Mouse (Mus musculus) midbrain, embryonic 13.5 days (tissue): Measurements from ENCODE around the gene Trmt1. TPM values are rescaled to one million over a fixed set of nuclear protein-coding genes. Genes with fewer than 3 reads are reported as not detected.
A peak's percentile ranks its signal among the peaks of the same experiment; 100 is the strongest.

ENCODE experiments used
- ATAC-seq: fragments of 200-750 bp; cut with Nextera tagmentation; 2 replicates; pipeline ENCODE4 v1.8.0; 2017; ENCODE audit warnings: mild to moderate bottlenecking, moderate TSS enrichment, moderate library complexity
- H3K27ac ChIP-seq: fragments of 300-500 bp; sonication (generic); 2 replicates; pipeline ENCODE4 v1.5.1; 2015; ENCODE audit warnings: inconsistent platforms, mild to moderate bottlenecking, moderate library complexity
- H3K27me3 ChIP-seq: fragments of 300-500 bp; sonication (generic); 2 replicates; pipeline ENCODE4 v1.6.1; 2015; ENCODE audit warnings: mild to moderate bottlenecking, inconsistent platforms
- H3K36me3 ChIP-seq: fragments of 300-500 bp; sonication (generic); 2 replicates; pipeline ENCODE4 v1.6.1; 2015; ENCODE audit warnings: mild to moderate bottlenecking, inconsistent platforms
- H3K4me1 ChIP-seq: fragments of 300-500 bp; sonication (generic); replicated peaks from 2 replicates; pipeline ENCODE4 v1.6.1; 2015; ENCODE audit warnings: inconsistent platforms
- H3K4me2 ChIP-seq: fragments of 300-500 bp; sonication (generic); replicated peaks from 2 replicates; pipeline ENCODE4 v1.6.1; 2015; ENCODE audit warnings: moderate library complexity, mild to moderate bottlenecking, inconsistent platforms
- H3K4me3 ChIP-seq: fragments of 300-500 bp; sonication (generic); replicated peaks from 2 replicates; pipeline ENCODE4 v1.5.1; 2015; ENCODE audit warnings: mild to moderate bottlenecking, inconsistent platforms
- H3K9ac ChIP-seq: fragments of 300-500 bp; sonication (generic); replicated peaks from 2 replicates; pipeline ENCODE4 v1.6.1; 2015; ENCODE audit warnings: mild to moderate bottlenecking, inconsistent platforms
- H3K9me3 ChIP-seq: fragments of 300-500 bp; sonication (generic); 2 replicates; pipeline ENCODE4 v1.6.1; 2016; ENCODE audit warnings: mild to moderate bottlenecking, inconsistent platforms
- WGBS: fragments of 180-500 bp; shearing (Covaris S2); methylation state at CpG from one replicate; pipeline ENCODE4 v1.1.7; 2015; 5-methylcytosine and 5-hydroxymethylcytosine counted together
- polyA plus RNA-seq: library from polyadenylated mRNA; unstranded; fragments of >200 nt; fragmentation: Nextera tagmentation; extraction: Ambion mirVana; gene quantifications from 2 replicates; pipeline ENCODE4 v1.2.1, GENCODE M21; 2015

Gene Trmt1
- polyA plus RNA-seq, 1 experiment from 2014 or later = 50.1 TPM

DNA sequence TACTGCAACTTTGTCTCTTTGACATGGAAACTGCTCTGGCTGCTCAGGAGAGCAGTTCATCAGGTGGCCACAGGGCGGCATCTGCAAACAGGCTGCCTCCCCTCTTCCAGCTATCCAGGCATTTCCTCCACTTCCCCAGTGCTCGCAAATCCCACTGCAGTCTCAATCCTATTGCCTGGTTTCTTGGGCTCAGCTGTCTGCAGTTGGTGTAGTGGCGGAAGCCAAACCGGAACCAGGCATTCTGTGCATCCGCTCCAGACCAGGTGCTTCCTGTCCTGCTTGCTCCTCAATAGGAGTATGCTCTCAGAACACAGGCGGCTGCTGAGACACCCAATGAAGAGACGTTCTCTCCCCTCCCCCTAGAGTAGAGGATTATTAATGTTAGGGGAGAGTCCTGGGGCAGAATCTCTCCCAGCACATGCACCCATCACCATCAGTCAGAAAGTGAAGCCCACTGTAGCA is 13.8 kb downstream of the Trmt1 start:
- ATAC-seq = no peak
- H3K36me3 ChIP-seq = peaks cover 53% of the 10 kb centered on the region
- 57% methylated on average over 7 of the region's 7 CpGs for WGBS
- H3K9me3 ChIP-seq = no peaks in the 10 kb centered on the region
- H3K4me1 ChIP-seq = peaks cover 8% of the 10 kb centered on the region
- H3K27me3 ChIP-seq = peaks cover 50% of the 10 kb centered on the region
- peak overlapping the region; percentile 14; the same call in 1 of the 2 replicates for H3K27ac ChIP-seq
- no peak overlapping the region for H3K4me2 ChIP-seq
- no peak overlapping the region for H3K4me3 ChIP-seq
- H3K9ac ChIP-seq = no peak overlapping the region

DNA sequence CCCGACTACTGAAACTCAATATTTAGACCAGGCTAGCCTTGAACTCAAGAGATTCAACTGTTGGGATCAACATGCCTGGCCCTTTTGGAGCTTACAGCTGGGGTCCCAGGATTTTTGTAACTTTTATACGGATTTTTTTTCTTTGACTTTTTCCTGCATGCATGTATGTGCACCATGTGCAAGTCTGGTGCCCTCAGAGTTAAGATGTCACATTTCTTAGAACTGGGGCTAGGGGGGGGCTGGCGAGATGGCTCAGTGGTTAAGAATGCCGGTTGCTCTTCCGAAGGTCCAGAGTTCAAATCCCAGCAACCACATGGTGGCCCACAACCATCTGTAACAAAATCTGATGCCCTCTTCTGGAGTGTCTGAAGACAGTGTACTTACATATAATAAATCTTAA is 14.4 kb downstream of the Trmt1 start:
- ATAC-seq = no peak
- WGBS = 86% methylated on average over 5 of the region's 5 CpGs
- peaks cover 14% of the 10 kb centered on the region for H3K4me1 ChIP-seq
- no peak overlapping the region for H3K4me2 ChIP-seq
- no peak overlapping the region for H3K9ac ChIP-seq
- H3K4me3 ChIP-seq = no peak overlapping the region
- H3K36me3 ChIP-seq = peaks cover 47% of the 10 kb centered on the region
- H3K27me3 ChIP-seq = peaks cover 56% of the 10 kb centered on the region
- no peak overlapping the region; the same call in 1 of the 2 replicates for H3K27ac ChIP-seq
- no peaks in the 10 kb centered on the region for H3K9me3 ChIP-seq

DNA sequence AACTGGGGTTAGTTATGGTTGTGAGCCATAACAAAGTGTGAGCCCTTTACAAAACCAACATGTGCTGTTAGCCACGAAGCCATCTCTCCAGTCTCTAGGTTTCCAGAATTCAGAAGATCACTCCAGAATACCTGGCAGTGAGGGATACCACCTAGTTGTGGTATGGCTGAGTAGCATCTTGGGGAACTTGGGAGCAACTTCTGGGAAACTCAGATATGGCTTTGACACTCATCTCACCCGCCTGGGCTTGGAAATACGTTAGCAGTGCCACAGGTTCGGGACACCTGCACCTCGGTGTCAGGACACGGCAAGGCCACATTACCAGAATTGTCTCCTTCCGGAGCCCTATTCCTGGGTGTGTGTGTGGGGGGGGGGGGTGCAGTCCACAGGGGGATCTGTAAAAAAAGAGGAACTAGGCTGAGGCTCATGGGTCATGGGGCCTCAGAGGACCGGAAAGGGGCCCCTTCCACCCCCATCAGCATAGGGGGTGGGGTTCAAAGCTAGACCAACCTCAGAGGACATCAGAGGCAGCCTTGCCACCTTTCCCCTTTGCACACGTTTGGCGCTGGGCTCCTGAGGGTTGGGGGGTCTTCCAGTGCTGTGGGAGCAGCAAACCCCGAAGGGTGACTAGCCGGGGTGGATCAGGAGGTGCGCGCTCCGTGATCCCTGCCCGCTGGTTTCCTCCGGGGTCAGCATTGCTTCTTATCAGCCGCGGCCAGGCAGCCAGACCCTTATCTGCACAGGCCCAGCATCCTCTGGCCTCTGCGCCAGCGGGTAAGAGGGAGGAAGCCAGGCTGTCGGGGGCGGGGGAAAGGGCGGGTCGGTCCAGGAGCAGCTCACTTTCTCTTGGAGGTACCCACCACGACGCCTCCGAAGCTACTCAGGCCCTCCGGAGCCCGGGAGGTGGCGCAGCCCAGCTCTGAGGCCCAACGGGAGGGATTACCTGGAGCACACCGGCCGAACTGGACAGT is 15.1 kb downstream of the Trmt1 start, which contains the start of gene Lyl1:
Gene Lyl1, plus strand, starts transcription at position 517 of the 971 bp plus-strand sequence.
- Histone ChIP-seq H3K27ac (peak within 1 kb of the TSS; percentile 14), H3K9ac (no peak within 1 kb of the TSS), H3K9me3 (no peaks in the 10 kb centered on the region), H3K27me3 (peaks cover 59% of the 10 kb centered on the region), H3K36me3 (peaks cover 41% of the 10 kb centered on the region), H3K4me2 (0 out of 2 replicates have a peak within 1 kb of the TSS, but pooled peaks have one; percentile 10), H3K4me1 (peaks cover 17% of the 10 kb centered on the region), H3K4me3 (peak within 1 kb of the TSS; percentile 14; the same call in 1 of the 2 replicates)
- 14% methylated on average over 34 of the region's 34 CpGs for WGBS
- ATAC-seq = peak; percentile 49

DNA sequence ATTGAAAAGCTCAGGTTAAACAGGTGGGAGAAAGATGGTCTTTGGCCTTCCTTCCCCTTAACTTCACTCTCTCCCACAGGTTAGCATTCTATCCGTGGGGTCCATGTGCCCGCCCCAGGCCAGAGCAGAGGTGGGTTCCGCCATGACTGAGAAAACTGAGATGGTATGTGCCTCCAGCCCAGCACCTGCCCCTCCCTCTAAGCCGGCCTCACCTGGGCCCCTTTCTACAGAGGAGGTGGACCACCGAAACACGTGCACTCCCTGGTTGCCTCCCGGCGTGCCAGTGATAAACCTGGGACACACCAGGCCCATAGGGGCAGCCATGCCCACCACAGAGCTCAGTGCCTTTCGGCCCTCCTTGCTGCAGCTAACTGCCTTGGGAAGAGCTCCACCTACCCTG is 16.5 kb downstream of the Trmt1 start:
- no peak for ATAC-seq
- Histone ChIP-seq H3K4me2 (0 out of 2 replicates have a peak overlapping the region, but pooled peaks have one; percentile 10), H3K4me3 (no peak overlapping the region), H3K27ac (no peak overlapping the region), H3K36me3 (peaks cover 28% of the 10 kb centered on the region), H3K27me3 (peaks cover 71% of the 10 kb centered on the region), H3K4me1 (peaks cover 29% of the 10 kb centered on the region), H3K9ac (no peak overlapping the region), H3K9me3 (no peaks in the 10 kb centered on the region)
- WGBS = 74% methylated on average over 9 of the region's 9 CpGs

DNA sequence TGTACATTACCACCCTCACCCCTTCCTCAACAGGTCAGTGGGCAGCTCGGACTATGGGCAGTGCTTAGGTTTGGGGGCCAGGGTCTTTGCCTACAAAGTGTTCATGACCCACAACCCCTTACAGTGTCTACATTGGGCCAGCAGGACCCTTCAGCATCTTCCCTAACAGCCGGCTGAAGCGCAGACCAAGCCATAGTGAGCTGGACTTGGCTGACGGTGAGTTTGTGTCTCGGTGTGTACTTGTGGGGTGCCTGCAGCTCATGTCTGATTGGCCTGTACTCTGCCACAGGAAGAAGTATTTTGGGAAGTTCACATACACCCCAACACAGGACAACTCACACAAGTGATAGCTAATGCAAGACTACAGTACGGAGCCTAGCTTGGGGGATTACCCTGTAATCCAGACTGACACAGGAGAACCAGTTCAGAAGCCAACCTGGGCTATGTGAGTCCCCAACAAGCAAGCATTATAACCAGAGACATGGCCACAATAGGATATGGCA is 16.9 kb downstream of the Trmt1 start:
- Histone ChIP-seq H3K4me3 (no peak overlapping the region), H3K4me1 (peaks cover 34% of the 10 kb centered on the region), H3K4me2 (no peak overlapping the region), H3K9me3 (no peaks in the 10 kb centered on the region), H3K27me3 (peaks cover 75% of the 10 kb centered on the region), H3K36me3 (peaks cover 23% of the 10 kb centered on the region), H3K9ac (no peak overlapping the region), H3K27ac (no peak overlapping the region)
- 78% methylated on average over 6 of the region's 6 CpGs for WGBS
- no peak for ATAC-seq

DNA sequence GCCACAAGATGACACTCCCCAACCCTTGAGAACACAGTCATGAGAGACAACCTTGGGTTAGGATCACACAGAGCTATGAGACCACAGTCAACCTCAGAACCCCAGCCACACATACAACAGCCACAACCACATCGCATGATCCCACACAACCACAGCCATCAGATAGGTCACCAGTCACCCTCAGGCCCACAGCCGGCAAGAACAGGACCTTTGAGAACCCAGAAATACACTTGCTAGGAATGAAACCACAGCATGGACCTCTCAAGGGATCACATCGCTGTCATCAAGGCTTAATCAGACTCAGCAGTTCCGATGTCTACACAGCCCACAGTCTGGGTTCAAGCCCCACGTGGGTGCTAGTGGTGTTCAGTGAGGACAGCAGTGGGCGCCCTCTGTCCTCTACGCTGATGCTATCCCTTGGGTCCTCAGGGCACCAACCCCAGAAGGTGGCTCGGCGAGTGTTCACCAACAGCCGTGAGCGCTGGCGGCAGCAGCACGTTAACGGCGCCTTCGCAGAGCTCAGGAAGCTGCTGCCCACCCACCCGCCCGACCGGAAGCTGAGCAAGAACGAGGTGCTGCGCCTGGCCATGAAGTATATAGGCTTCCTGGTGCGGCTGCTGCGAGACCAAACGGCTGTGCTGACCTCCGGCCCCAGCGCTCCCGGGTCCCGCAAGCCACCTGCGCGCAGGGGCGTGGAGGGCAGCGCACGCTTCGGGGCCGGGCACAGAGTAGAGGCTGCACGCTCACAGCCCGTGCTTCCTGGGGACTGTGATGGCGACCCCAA is 17.6 kb downstream of the Trmt1 start:
- Histone ChIP-seq H3K4me2 (peak overlapping the region; percentile 27), H3K27me3 (peaks cover 81% of the 10 kb centered on the region), H3K36me3 (peaks cover 17% of the 10 kb centered on the region), H3K4me1 (peaks cover 39% of the 10 kb centered on the region), H3K9ac (no peak overlapping the region), H3K27ac (no peak overlapping the region; the same call in 1 of the 2 replicates), H3K9me3 (no peaks in the 10 kb centered on the region), H3K4me3 (0 out of 2 replicates have a peak overlapping the region, but pooled peaks have one; percentile 1)
- WGBS = 8% methylated on average over 38 of the region's 38 CpGs
- ATAC-seq = no peak

DNA sequence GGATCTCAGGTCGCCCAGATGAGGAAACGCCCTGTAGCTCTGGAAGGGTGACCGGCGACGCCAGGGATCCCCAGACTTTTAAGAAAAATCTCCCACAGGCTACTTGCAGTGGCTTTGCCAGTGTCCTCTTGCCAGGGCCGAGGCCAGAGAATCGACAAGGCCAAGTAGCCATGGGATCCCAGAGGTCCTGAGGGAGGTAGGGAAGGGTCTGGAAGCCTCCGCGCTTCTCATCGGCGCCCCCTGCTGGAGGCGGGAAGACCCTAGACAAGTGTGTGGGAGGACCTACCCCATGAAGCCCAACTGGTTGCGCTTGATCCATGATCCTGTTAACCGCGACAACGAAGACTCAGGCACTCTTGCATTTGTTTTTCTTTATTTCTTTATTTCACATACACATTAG is 18.2 kb downstream of the Trmt1 start:
- ATAC-seq = no peak
- H3K4me1 ChIP-seq = peaks cover 46% of the 10 kb centered on the region
- peak overlapping the region; percentile 27 for H3K4me2 ChIP-seq
- H3K27ac ChIP-seq = peak overlapping the region; percentile 72; the same call in 1 of the 2 replicates
- H3K4me3 ChIP-seq = peak overlapping the region; percentile 1; the same call in 1 of the 2 replicates
- no peaks in the 10 kb centered on the region for H3K9me3 ChIP-seq
- 2% methylated on average over 16 of the region's 16 CpGs for WGBS
- peaks cover 88% of the 10 kb centered on the region for H3K27me3 ChIP-seq
- H3K9ac ChIP-seq = no peak overlapping the region
- H3K36me3 ChIP-seq = peaks cover 10% of the 10 kb centered on the region

DNA sequence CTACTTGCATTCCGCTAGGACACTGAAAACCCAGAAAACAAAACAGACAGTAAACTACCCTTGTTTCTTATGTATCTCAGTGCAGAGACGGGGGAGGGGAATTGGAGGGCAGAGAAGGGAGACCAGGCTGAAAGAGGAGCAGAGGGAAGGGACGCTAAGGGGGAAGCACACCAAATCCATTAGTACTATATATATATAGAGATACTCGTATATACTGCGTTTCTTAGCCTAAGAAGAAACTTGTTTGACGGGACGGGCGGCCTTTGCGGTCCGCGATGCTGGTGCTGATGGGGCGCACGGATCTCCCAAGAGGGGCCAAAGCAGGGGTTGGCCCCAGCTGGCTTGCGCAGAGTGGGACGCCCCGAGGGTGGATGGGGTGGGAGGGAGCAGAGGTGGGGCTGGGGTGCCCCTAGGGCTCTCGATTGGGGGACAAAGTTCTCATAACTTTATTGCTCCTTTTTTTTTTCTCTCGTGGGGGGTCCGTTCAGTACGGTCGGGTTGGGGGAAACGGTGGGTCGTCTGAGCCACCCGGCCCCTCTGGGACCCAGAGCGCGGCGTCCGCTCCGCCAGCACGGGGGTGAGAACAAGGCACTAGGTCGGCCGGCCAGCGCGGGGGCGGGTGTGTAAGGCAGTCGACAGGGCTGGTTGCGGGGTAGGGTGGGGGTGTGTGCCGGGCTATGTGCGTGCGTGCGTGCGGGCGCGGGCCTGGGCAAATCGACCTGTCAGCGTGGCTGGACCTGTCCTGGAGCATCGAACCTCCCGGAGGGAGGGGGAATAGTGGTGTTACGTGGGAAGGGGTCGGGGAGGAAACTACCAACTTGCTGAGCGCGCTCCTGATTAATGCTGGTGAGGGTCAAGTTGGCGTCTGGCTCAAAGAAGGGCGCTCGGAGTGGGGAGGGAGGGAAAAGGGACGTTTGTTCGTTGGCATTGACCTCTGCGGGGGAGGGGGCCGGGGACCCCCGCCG is 19.0 kb downstream of the Trmt1 start:
- H3K27ac ChIP-seq = peak overlapping the region; percentile 72
- ATAC-seq = no peak
- H3K4me2 ChIP-seq = peak overlapping the region; percentile 49
- H3K9ac ChIP-seq = peak overlapping the region; percentile 51
- peak overlapping the region; percentile 24 for H3K4me3 ChIP-seq
- H3K4me1 ChIP-seq = peaks cover 53% of the 10 kb centered on the region
- H3K27me3 ChIP-seq = peaks cover 90% of the 10 kb centered on the region
- WGBS = 1% methylated on average over 58 of the region's 61 CpGs
- H3K36me3 ChIP-seq = peaks cover 2% of the 10 kb centered on the region; the same call in 1 of the 2 replicates
- H3K9me3 ChIP-seq = no peaks in the 10 kb centered on the region

DNA sequence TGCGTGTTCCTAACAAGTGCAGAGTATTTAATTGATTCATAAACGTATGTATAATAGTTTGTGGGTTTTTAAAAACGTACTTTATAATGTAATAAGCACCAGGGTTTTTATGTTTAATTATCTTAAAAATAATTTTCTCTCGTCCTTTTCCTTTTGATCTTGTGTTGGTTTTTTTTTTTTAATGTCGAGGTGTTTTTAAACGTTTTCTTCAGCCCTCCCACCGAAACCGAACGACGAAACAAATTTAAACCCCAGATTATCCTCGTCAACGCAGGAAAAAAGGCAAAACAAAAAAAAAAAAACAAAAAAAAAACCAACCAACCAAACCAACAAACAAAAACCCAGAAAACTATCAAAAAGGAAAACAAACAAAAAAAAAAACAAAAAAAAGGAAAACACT is 19.9 kb downstream of the Trmt1 start:
- Histone ChIP-seq H3K36me3 (no peaks in the 10 kb centered on the region), H3K27ac (peak overlapping the region; percentile 72; the same call in 1 of the 2 replicates), H3K9me3 (no peaks in the 10 kb centered on the region), H3K4me3 (peak overlapping the region; percentile 28), H3K4me1 (peaks cover 56% of the 10 kb centered on the region), H3K4me2 (peak overlapping the region; percentile 49), H3K9ac (no peak overlapping the region), H3K27me3 (peaks cover 84% of the 10 kb centered on the region)
- no peak for ATAC-seq
- 2% methylated on average over 12 of the region's 12 CpGs for WGBS

DNA sequence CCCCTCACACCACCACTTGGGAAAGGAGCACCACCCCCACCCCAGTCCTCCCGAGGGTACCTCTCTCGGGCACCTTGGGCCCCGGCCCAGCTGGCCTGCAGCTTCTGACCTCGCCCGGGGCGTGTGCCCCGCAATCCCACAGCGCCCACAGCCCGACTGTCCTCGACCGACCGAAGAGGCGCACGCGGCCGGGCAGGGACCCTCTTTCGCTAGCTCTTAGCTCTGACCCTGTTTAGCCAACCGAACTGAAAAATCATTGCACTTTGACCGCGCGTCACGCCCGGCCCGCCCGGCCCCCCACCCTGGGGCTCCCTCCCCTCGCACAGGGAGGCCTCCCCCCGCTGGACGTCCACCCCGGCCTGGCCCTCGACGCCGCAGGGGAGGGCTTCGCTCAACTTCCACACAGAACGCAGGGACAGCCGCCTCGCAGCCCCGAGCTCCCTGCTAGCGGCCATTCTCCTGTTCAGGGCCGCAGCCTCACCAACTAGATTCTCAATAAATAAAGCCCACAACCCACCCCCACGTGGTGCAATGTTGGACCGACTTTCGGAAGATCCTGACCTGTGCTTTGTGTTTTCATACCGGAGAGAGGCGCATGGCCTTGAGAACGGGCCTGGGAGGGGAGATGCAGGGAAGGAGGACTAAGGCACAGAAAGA is 20.6 kb downstream of the Trmt1 start:
- Histone ChIP-seq H3K27ac (peak overlapping the region; percentile 85), H3K9me3 (no peaks in the 10 kb centered on the region), H3K9ac (peak overlapping the region; percentile 56), H3K4me3 (peak overlapping the region; percentile 28), H3K4me1 (peaks cover 63% of the 10 kb centered on the region), H3K4me2 (peak overlapping the region; percentile 43), H3K36me3 (no peaks in the 10 kb centered on the region), H3K27me3 (peaks cover 82% of the 10 kb centered on the region)
- ATAC-seq = no peak
- under 1% methylated on average over 45 of the region's 45 CpGs for WGBS
